Mouse (Mus musculus) embryonic fibroblast, embryonic 13.5 days (primary cell): ENCODE measurements around the gene Ube2d1.

ENCODE experiments used
- CTCF ChIP-seq: IDR thresholded peaks from 2 replicates; pipeline ENCODE4 v1.5.1; 2011; ENCODE audit warnings: mild to moderate bottlenecking, control low read depth, low read length, moderate library complexity, borderline replicate concordance; ENCODE audit not compliant: insufficient read depth
- POLR2A ChIP-seq: IDR thresholded peaks from 2 replicates; pipeline ENCODE4 v1.6.1; 2011; ENCODE audit warnings: low read depth, mild to moderate bottlenecking, control low read depth, low read length, moderate library complexity

- TF ChIP-seq CTCF (no peak), POLR2A (no peak)
Measured at GRCm38 (mm10) chr10:71250472-71250871, 34.6 kb downstream of the Ube2d1 start.
